Mouse (Mus musculus): Measurements from ENCODE around the gene Cntd1. TPM values are rescaled to one million over a fixed set of nuclear protein-coding genes. Genes with fewer than 3 reads are reported as not detected.

The Cntd1 gene
- polyA plus RNA-seq, 1 experiment from 2014 or later = 0.91 TPM

GRCm38 (mm10) chr11:101252941-101253340 lies 25.9 kb upstream of the Cntd1 start:
- Histone ChIP-seq H3K9me3 (ENCODE audit: control insufficient read depth, low read length) (no peaks in the 10 kb centered on the region), H3K27ac (ENCODE audit: low read length) (no peak overlapping the region), H3K4me2 (ENCODE audit: low read length) (peak overlapping the region; percentile 91), H3K4me1 (replicated peaks; ENCODE audit: control insufficient read depth, insufficient read depth, low read length) (peaks cover 14% of the 10 kb centered on the region), H3K36me3 (ENCODE audit: control insufficient read depth, insufficient read depth) (no peaks in the 10 kb centered on the region), H3K9ac (replicated peaks; ENCODE audit: low read depth, low read length) (peak overlapping the region; percentile 92), H3K4me3 (replicated peaks; ENCODE audit: low read length) (peak overlapping the region; percentile 85), H3K27me3 (replicated peaks; ENCODE audit: control insufficient read depth, insufficient read depth, low read length) (no peaks in the 10 kb centered on the region)
- 20% methylated on average over 7 of the region's 7 CpGs for WGBS
- no peak for ATAC-seq

- Histone ChIP-seq H3K27ac (ENCODE audit: low read length) (peak within 1 kb of the TSS; percentile 85), H3K4me1 (replicated peaks; ENCODE audit: control insufficient read depth, insufficient read depth, low read length) (peaks cover 14% of the 10 kb centered on the region), H3K4me3 (replicated peaks; ENCODE audit: low read length) (peak within 1 kb of the TSS; percentile 85), H3K27me3 (replicated peaks; ENCODE audit: control insufficient read depth, insufficient read depth, low read length) (no peaks in the 10 kb centered on the region), H3K4me2 (ENCODE audit: low read length) (peak within 1 kb of the TSS; percentile 91), H3K9ac (replicated peaks; ENCODE audit: low read depth, low read length) (peak within 1 kb of the TSS; percentile 92), H3K9me3 (ENCODE audit: control insufficient read depth, low read length) (no peaks in the 10 kb centered on the region), H3K36me3 (ENCODE audit: control insufficient read depth, insufficient read depth) (no peaks in the 10 kb centered on the region)
- ATAC-seq = peak; percentile 93
- under 1% methylated on average over 36 of the region's 40 CpGs for WGBS
These were observed 25.0 kb upstream of the Cntd1 start, which contains the start of gene Vps25 for GRCm38 (mm10) chr11:101253613-101254389. Vps25 (plus strand) TSS chr11:101253707.

DNA sequence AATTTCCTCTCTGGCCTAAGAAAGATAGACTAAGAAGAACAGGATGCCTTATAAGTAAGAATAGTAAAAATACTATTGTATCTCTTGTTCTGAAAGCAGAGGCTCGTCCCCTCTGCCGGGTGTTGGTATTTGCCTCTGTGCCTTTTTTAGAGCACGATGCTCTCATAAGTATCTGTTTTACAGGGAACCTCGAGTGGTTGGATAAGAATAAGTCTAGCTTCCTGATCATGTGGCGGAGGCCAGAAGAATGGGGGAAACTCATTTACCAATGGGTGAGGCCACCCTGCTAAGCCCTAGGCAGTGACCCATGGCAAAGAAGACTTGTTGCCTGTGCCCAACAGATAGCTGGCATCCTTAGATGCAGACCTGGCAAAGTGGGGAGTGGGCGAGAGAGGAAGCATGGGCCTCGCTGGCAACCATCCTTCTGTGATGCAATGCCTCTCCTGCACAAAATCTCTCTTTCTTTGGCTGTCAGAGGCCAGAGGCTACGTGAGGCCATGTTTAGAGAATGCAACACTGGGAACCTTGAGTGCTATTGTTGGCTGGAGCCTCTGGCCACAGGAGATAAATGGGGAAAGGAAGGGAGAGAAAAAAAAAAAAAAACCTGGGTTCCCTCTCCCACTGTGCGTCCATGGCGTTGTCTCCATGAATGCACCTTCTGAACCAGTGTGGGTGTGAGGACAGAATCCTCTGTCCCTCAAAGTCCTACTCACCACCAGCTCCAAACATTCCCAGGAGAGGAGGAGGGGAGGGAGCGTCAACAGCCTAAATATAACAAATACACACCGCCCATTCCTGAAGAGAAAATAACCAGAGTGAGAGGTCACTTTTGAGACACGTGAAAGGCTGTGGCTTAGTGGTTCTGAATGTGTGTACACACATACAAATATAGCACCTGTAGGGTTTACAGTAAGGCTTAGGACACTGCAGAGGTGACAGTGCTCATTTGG lies 22.7 kb upstream of the Cntd1 start:
- Histone ChIP-seq H3K4me1 (replicated peaks; ENCODE audit: control insufficient read depth, insufficient read depth, low read length) (peaks cover 29% of the 10 kb centered on the region), H3K27me3 (replicated peaks; ENCODE audit: control insufficient read depth, insufficient read depth, low read length) (0 out of 2 replicates have a peak, but pooled peaks cover 2% of the 10 kb centered on the region), H3K4me3 (replicated peaks; ENCODE audit: low read length) (no peak overlapping the region), H3K27ac (ENCODE audit: low read length) (no peak overlapping the region), H3K9ac (replicated peaks; ENCODE audit: low read depth, low read length) (no peak overlapping the region), H3K36me3 (ENCODE audit: control insufficient read depth, insufficient read depth) (no peaks in the 10 kb centered on the region), H3K4me2 (ENCODE audit: low read length) (no peak overlapping the region), H3K9me3 (ENCODE audit: control insufficient read depth, low read length) (no peaks in the 10 kb centered on the region)
- no peak for ATAC-seq
- 89% methylated on average over 13 of the region's 13 CpGs for WGBS

GRCm38 (mm10) chr11:101259261-101259712 lies 19.5 kb upstream of the Cntd1 start:
- no peaks in the 10 kb centered on the region for H3K9me3 ChIP-seq (ENCODE audit: control insufficient read depth, low read length)
- H3K4me1 ChIP-seq (replicated peaks; ENCODE audit: control insufficient read depth, insufficient read depth, low read length) = peaks cover 22% of the 10 kb centered on the region
- no peak for ATAC-seq
- H3K27ac ChIP-seq (ENCODE audit: low read length) = no peak overlapping the region
- H3K27me3 ChIP-seq (replicated peaks; ENCODE audit: control insufficient read depth, insufficient read depth, low read length) = peaks cover 27% of the 10 kb centered on the region
- H3K36me3 ChIP-seq (ENCODE audit: control insufficient read depth, insufficient read depth) = no peaks in the 10 kb centered on the region
- H3K4me3 ChIP-seq (replicated peaks; ENCODE audit: low read length) = no peak overlapping the region
- H3K4me2 ChIP-seq (ENCODE audit: low read length) = no peak overlapping the region
- 50% methylated on average over 6 of the region's 6 CpGs for WGBS
- no peak overlapping the region for H3K9ac ChIP-seq (replicated peaks; ENCODE audit: low read depth, low read length)

GRCm38 (mm10) chr11:101259948-101260825 lies 18.6 kb upstream of the Cntd1 start, which contains the start of gene Wnk4:
Wnk4 (plus strand) TSS chr11:101260567.
- Histone ChIP-seq H3K9me3 (ENCODE audit: control insufficient read depth, low read length) (no peaks in the 10 kb centered on the region), H3K4me2 (ENCODE audit: low read length) (peak within 1 kb of the TSS; percentile 81), H3K36me3 (ENCODE audit: control insufficient read depth, insufficient read depth) (no peaks in the 10 kb centered on the region), H3K27me3 (replicated peaks; ENCODE audit: control insufficient read depth, insufficient read depth, low read length) (peaks cover 34% of the 10 kb centered on the region), H3K9ac (replicated peaks; ENCODE audit: low read depth, low read length) (peak within 1 kb of the TSS; percentile 64), H3K4me1 (replicated peaks; ENCODE audit: control insufficient read depth, insufficient read depth, low read length) (peaks cover 22% of the 10 kb centered on the region), H3K4me3 (replicated peaks; ENCODE audit: low read length) (peak within 1 kb of the TSS; percentile 47), H3K27ac (ENCODE audit: low read length) (no peak within 1 kb of the TSS)
- ATAC-seq = peak; percentile 75
- WGBS = 0% methylated on average over 43 of the region's 43 CpGs

GRCm38 (mm10) chr11:101260826-101261380 lies 17.9 kb upstream of the Cntd1 start:
- Histone ChIP-seq H3K9me3 (ENCODE audit: control insufficient read depth, low read length) (no peaks in the 10 kb centered on the region), H3K27me3 (replicated peaks; ENCODE audit: control insufficient read depth, insufficient read depth, low read length) (peaks cover 36% of the 10 kb centered on the region), H3K9ac (replicated peaks; ENCODE audit: low read depth, low read length) (peak overlapping the region; percentile 64), H3K4me1 (replicated peaks; ENCODE audit: control insufficient read depth, insufficient read depth, low read length) (peaks cover 25% of the 10 kb centered on the region), H3K27ac (ENCODE audit: low read length) (no peak overlapping the region), H3K4me2 (ENCODE audit: low read length) (peak overlapping the region; percentile 81), H3K36me3 (ENCODE audit: control insufficient read depth, insufficient read depth) (no peaks in the 10 kb centered on the region), H3K4me3 (replicated peaks; ENCODE audit: low read length) (peak overlapping the region; percentile 47)
- no peak for ATAC-seq
- under 1% methylated on average over 30 of the region's 30 CpGs for WGBS

DNA sequence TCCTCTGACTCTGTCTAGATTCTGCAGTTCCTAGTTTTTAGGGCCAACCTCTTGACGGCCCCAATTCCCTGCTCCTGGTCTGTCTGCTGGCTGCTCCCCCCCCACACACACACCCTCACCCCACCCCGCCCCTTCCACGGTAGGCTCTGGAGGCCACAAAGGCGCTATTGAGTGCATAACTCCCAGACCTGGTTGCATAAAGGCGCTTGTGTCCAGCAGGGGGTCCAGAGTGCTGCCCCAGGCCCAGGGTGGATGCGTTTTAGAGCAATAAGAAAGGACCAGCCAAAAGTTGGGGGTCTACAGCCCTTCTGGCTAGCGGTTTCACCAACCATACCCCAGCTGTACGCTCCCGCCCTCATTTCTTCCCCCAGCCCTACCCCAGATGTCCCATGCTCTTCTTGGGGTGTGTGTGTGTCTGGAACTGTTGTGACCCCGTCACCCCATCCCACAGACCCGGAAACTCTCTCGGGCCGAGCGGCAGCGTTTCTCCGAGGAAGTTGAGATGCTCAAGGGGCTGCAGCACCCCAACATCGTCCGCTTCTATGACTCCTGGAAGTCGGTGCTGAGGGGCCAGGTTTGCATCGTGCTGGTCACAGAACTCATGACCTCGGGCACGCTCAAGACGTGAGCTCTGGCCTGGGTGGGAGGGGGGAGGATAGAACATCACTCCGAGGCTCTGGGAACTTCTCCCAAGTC lies 16.4 kb upstream of the Cntd1 start:
- no peak for ATAC-seq
- Histone ChIP-seq H3K27ac (ENCODE audit: low read length) (no peak overlapping the region), H3K4me3 (replicated peaks; ENCODE audit: low read length) (no peak overlapping the region), H3K9ac (replicated peaks; ENCODE audit: low read depth, low read length) (no peak overlapping the region), H3K4me2 (ENCODE audit: low read length) (no peak overlapping the region), H3K9me3 (ENCODE audit: control insufficient read depth, low read length) (no peaks in the 10 kb centered on the region), H3K27me3 (replicated peaks; ENCODE audit: control insufficient read depth, insufficient read depth, low read length) (peaks cover 41% of the 10 kb centered on the region), H3K36me3 (ENCODE audit: control insufficient read depth, insufficient read depth) (no peaks in the 10 kb centered on the region), H3K4me1 (replicated peaks; ENCODE audit: control insufficient read depth, insufficient read depth, low read length) (peaks cover 25% of the 10 kb centered on the region)
- 2% methylated on average over 24 of the region's 24 CpGs for WGBS
